Mouse (Mus musculus): ENCODE results near the gene Gm3045.

Gm3045 gene

GRCm38 (mm10) chr13:56438211-56439075, 12.0 kb downstream of the Gm3045 start, which contains the start of gene Slc25a48:
Gene Slc25a48, plus strand, starts transcription at chr13:56438355.
- peak; percentile 26 for DNase-seq

- no peak for DNase-seq
Observed at GRCm38 (mm10) chr13:56443411-56443810, 17.0 kb downstream of the Gm3045 start.

DNA sequence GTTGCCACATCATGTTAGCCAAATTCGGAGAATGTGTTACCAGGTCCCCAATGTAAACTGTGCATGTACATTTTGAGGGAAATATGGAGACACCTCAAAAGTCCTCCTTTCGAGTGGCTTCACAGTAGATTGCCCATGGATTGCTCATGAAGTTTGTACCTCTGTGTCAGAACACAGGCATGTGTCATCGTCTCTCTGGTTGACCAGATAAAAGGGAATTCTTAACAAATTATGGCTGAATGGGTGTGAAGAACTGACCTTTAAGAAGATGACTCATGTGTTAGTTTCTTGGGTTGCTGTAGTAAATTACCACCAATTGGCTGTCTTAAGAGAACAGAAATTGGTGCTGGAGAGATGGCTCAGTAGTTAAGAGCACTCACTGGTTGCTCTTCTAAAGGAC, 17.7 kb downstream of the Gm3045 start:
- DNase-seq, result no peak

GRCm38 (mm10) chr13:56444996-56445395, 18.6 kb downstream of the Gm3045 start:
- DNase-seq, result no peak

- DNase-seq, result no peak
Observed at GRCm38 (mm10) chr13:56449239-56450030, 23.0 kb downstream of the Gm3045 start.

DNA sequence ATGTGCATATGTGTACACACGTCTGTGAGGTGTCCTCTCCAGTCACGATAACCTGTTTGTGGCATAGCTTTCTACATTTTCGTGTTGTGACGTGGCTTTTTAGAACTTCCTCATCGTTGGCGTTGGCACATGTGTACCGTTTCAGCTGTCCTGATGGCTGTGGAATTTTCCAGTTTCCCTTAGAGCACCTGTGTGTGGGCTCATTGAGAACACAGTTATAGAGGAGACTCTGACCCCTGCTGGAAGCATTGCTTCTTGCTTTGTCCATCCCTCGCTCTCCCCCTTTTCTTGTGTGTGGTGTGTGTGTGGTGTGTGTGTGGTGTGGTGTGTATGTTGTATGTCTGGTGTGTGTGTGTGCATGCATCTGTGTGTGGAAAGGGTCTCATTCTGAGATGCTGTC, 23.6 kb downstream of the Gm3045 start:
- no peak for DNase-seq

DNA sequence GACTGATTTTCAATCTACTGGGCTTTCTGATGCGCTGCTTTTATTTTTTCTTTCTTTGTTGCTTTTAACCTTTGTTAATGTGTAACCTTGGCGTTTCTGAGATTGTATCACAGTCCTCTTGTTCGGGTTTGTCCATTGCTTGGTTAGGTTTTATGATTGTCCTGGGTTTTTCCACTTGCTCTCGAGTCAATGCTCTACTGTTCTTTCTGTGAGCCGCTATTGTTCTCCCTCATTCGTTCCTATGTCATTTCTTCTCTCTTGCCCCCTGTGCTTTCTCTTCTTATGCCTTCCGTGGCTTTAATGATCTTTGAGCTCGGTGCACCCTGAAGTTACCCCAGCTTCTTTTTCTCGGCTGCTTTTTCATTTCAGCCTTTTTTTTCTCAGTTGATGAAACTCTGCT, 31.6 kb downstream of the Gm3045 start:
- DNase-seq, result no peak

- DNase-seq, result no peak
Observed at GRCm38 (mm10) chr13:56461460-56461859, 35.1 kb downstream of the Gm3045 start.

DNA sequence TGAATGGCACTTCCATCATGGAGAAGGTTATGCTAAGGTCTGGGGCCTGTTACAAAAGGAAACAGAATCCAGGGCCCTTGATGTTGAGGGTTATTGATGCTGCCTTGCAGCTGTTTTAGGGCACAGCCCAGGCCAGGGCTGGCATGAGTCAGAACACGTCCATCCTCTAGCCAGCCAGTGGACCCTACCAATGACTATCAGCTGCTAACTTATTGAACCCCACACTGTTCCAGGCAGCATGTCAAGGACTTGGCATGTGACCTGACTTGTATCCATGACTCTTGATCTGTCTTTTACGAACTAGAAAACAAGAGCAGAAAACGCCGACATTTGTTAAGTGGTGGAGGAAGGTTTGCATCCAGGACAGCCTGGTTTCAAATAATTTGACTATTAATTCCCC, 36.4 kb downstream of the Gm3045 start:
- DNase-seq, result no peak

DNA sequence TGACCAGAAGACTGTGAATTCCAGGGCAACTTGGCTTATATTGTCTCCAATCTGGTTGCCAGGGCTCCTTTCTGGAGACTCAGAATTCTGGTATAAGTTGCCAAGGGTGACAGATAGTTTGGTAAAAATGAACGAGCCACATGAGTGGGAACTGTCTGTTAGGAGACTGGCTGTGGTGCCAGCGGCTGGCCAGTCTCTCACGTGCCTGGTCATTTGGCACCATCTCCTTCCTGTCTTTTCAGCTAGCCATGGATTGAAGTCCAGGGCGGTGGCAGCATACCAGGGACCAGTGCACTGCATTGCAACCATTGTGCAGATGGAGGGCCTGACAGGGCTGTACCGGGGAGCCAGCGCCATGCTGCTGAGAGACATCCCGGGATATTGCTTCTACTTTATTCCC, 36.9 kb downstream of the Gm3045 start:
- no peak for DNase-seq

GRCm38 (mm10) chr13:56463750-56464149, 37.4 kb downstream of the Gm3045 start:
- DNase-seq, result no peak

DNA sequence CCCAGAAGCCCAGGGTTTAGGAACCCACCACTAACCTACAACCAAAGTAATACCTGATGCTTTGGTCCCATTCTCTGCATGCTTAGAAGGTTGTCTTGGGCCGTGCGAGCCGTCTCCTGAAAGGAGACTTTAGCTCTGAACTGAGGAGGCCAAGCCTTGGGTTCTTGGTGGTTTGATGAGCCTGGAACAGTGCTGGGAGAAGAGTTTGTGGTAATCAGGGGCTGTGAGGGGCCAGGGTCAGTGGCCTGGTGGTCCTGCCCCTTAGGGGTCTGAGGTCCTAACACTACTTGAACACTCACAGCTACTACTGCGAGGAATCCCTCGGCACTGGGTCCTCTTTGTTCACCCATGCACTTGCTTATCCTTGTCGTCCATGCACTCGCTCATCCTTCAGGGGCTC, 41.4 kb downstream of the Gm3045 start:
- no peak for DNase-seq

DNA sequence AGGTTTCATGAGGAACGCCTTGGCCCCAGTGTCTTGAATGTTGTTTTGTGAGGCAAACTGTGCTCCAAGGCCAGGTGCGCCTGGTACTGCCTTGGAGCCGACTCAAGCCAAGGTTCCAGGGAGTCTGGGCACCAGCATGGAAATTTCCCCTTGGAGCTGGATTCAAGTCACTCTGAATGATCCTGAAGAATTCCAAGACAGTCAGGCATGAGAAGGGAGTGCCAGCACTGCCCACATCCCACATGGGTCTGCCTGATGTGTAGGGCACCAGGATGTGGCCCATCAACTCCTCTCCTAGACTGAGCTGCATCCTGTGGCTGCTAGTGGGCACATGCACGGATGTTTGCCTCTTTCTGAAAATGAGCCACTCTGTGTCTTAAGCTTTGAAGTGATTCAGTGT, 42.1 kb downstream of the Gm3045 start:
- DNase-seq, result no peak

- DNase-seq, result no peak
Observed at GRCm38 (mm10) chr13:56471211-56471610, 44.8 kb downstream of the Gm3045 start.

DNA sequence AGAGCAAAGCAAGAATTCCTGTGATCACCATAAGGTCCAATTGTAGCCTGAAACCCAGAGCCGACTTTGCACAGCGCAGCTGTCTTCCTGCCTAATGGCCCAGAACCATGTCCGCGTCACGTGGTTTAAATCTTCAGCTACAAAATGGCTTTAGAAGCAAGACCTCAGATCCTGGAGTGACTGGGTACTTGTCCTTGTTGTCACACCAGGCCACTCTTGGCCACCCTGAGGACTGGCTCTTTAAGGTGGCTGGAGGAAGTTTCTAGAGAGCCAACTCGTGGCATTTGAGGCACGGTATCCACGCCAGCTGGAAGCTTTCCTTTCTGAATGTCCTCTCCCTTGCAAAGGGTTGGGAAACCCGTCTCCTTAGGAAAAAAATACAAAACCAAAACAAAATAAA, 45.6 kb downstream of the Gm3045 start:
- no peak for DNase-seq

- no peak for DNase-seq
Observed at GRCm38 (mm10) chr13:56472661-56473060, 46.3 kb downstream of the Gm3045 start.

- peak; percentile 14 for DNase-seq
Observed at GRCm38 (mm10) chr13:56475363-56475762, 49.0 kb downstream of the Gm3045 start.

- DNase-seq, result no peak
Observed at GRCm38 (mm10) chr13:56476790-56477189, 50.4 kb downstream of the Gm3045 start.

DNA sequence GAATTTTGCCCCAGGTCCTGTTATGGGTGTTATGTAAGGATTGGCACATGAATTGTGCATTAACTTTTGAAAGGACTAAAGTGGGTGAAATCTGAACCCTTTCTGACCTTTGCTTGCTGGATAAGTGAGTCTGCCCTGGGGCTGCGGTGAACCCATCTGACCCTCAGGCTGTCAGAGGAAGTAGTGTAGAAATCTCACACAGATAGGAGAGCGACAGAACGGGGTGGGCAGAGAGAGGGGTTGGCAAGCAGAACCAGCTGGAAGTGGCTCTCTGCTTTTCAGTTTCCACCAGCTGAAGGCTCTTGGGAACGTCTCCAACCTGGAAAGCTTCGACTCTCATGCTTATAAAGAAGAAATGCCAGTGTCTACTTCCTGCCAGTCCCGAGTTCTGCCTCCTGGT, 50.9 kb downstream of the Gm3045 start:
- no peak for DNase-seq

DNA sequence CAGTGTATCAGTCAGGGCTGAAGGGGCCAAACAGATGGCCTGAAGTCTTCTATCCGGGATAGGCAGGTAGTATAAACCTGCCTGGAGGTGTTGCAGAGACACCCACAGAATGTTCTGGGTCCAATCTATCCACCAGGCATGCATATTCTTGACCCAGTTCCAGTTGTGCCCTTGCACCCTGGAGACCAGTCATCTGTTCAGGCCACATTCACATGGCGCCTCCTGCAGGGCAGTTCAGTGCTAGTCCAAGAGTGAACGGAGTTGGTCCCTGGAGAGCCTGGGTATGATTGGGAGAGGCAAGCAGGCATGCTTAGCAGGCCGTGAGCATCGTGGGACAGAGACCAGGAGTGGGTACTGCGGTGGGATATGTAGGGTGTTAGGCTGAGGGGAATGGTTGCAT, 51.6 kb downstream of the Gm3045 start:
- DNase-seq, result no peak

- DNase-seq, result no peak
Observed at GRCm38 (mm10) chr13:56482146-56482545, 55.8 kb downstream of the Gm3045 start, which contains the start of gene Il9. Gene Il9, minus strand, starts transcription at chr13:56482246.
